Mouse (Mus musculus): ENCODE results near the gene Traf1. TPM values are rescaled to one million over a fixed set of nuclear protein-coding genes. Genes with fewer than 3 reads are reported as not detected.

The Traf1 gene
- polyA plus RNA-seq, 1 experiment, result 2.0 TPM

GRCm38 (mm10) chr2:34906861-34907604, 54.5 kb downstream of the Traf1 start:
- Histone ChIP-seq H3K4me1 (ENCODE audit: control insufficient read depth, insufficient read depth, low read length) (no peaks in the 10 kb centered on the region), H3K4me3 (ENCODE audit: insufficient read depth, low read length) (no peak overlapping the region), H3K27ac (ENCODE audit: insufficient read depth, low read length) (no peak overlapping the region)
- no peak for TF ChIP-seq POLR2A (IDR thresholded peaks at IDR 0.05; ENCODE audit: low read depth, low read length)

DNA sequence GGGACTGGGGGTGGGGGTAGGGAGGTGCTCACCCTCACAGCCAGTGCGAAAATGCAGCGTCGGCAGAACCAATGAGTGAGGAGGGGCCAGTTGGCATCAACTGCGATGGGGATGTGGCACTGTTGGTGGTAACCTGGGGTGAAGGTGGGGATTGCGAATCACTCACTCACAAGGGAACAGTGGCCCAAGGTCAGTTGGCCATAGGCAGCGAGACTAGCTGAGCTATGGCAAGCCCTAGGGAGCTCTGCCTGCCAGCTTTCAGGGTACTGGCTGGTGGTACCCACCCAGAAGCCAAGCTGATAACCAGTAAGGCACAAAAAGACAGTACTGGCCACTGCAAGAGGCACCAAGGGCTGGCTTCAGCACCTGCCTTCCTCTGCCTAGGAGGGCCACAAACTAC, 55.1 kb downstream of the Traf1 start:
- no peak for TF ChIP-seq POLR2A (IDR thresholded peaks at IDR 0.05; ENCODE audit: low read depth, low read length)
- Histone ChIP-seq H3K4me1 (ENCODE audit: control insufficient read depth, insufficient read depth, low read length) (no peaks in the 10 kb centered on the region), H3K27ac (ENCODE audit: insufficient read depth, low read length) (no peak overlapping the region), H3K4me3 (ENCODE audit: insufficient read depth, low read length) (no peak overlapping the region)

GRCm38 (mm10) chr2:34904849-34905542, 56.6 kb downstream of the Traf1 start:
- TF ChIP-seq POLR2A (IDR thresholded peaks at IDR 0.05; ENCODE audit: low read depth, low read length) (peak; percentile 66), CTCF (IDR thresholded peaks at IDR 0.05; ENCODE audit: borderline replicate concordance, insufficient read depth, low read length) (no peak)
- H3K27ac ChIP-seq (ENCODE audit: insufficient read depth, low read length), result no peak overlapping the region
- H3K4me3 ChIP-seq (ENCODE audit: insufficient read depth, low read length), result no peak overlapping the region
- no peaks in the 10 kb centered on the region for H3K4me1 ChIP-seq (ENCODE audit: control insufficient read depth, insufficient read depth, low read length)

GRCm38 (mm10) chr2:34903652-34904405, 57.7 kb downstream of the Traf1 start:
- Histone ChIP-seq H3K27ac (ENCODE audit: insufficient read depth, low read length) (no peak overlapping the region; the same call in 1 of the 2 replicates), H3K4me3 (ENCODE audit: insufficient read depth, low read length) (no peak overlapping the region), H3K4me1 (ENCODE audit: control insufficient read depth, insufficient read depth, low read length) (no peaks in the 10 kb centered on the region)
- TF ChIP-seq CTCF (IDR thresholded peaks at IDR 0.05; ENCODE audit: borderline replicate concordance, insufficient read depth, low read length), result no peak
- no peak for TF ChIP-seq POLR2A (IDR thresholded peaks at IDR 0.05; ENCODE audit: low read depth, low read length)

GRCm38 (mm10) chr2:34903191-34903590, 58.4 kb downstream of the Traf1 start:
- TF ChIP-seq CTCF (IDR thresholded peaks at IDR 0.05; ENCODE audit: borderline replicate concordance, insufficient read depth, low read length), result no peak
- TF ChIP-seq POLR2A (IDR thresholded peaks at IDR 0.05; ENCODE audit: low read depth, low read length), result no peak
- no peak overlapping the region for H3K4me3 ChIP-seq (ENCODE audit: insufficient read depth, low read length)
- H3K27ac ChIP-seq (ENCODE audit: insufficient read depth, low read length), result no peak overlapping the region

DNA sequence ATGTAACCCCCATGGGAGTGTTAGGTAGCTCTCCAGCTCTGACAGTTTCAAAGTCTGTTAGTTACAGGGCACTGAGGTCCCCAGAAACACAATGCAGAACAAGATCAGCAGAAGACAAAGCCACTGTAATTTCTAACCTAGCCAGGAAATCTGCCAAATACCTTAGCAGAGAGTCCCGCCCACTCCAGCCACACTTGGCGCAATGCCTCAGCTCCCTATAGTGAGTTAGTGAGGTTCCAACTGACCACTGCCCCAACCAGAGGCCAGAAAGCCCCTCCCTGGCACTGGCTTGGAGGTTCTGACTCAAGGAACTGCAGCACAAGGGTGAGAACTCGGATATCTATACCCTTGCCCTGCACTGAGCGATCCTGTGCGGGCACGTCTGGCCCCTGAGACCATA, 58.8 kb downstream of the Traf1 start:
- no peak overlapping the region for H3K4me3 ChIP-seq (ENCODE audit: insufficient read depth, low read length)
- no peaks in the 10 kb centered on the region for H3K4me1 ChIP-seq (ENCODE audit: control insufficient read depth, insufficient read depth, low read length)
- no peak for TF ChIP-seq POLR2A (IDR thresholded peaks at IDR 0.05; ENCODE audit: low read depth, low read length)
- no peak for TF ChIP-seq CTCF (IDR thresholded peaks at IDR 0.05; ENCODE audit: borderline replicate concordance, insufficient read depth, low read length)
- H3K27ac ChIP-seq (ENCODE audit: insufficient read depth, low read length), result no peak overlapping the region

More at GRCm38 (mm10) chr2:34903191-34903590, 58.4 kb downstream of the Traf1 start:
- H3K4me1 ChIP-seq (ENCODE audit: control insufficient read depth, insufficient read depth, low read length), result no peaks in the 10 kb centered on the region

DNA sequence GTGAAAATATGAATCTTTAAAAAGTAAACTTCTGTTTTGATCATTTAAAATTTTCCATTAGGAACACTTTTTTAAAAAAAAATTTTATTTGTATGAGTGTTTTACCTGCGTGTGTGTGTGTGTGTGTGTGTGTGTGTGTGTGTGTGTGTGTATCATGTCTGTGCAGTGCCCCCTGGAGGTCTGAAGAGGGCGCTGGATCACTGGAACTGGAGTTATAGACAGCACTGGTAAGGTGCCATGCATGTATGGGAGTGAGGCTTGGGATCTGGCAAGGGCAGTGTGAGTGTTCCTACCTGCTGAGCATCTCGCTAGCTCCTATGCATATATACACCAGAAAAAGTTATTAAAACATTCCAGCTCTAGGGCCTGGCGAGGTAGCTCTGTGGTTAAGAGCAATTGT, 59.8 kb downstream of the Traf1 start:
- H3K4me3 ChIP-seq (ENCODE audit: insufficient read depth, low read length), result no peak overlapping the region
- H3K27ac ChIP-seq (ENCODE audit: insufficient read depth, low read length), result no peak overlapping the region
- no peaks in the 10 kb centered on the region for H3K4me1 ChIP-seq (ENCODE audit: control insufficient read depth, insufficient read depth, low read length)
- TF ChIP-seq CTCF (IDR thresholded peaks at IDR 0.05; ENCODE audit: borderline replicate concordance, insufficient read depth, low read length), result no peak
- TF ChIP-seq POLR2A (IDR thresholded peaks at IDR 0.05; ENCODE audit: low read depth, low read length), result no peak

DNA sequence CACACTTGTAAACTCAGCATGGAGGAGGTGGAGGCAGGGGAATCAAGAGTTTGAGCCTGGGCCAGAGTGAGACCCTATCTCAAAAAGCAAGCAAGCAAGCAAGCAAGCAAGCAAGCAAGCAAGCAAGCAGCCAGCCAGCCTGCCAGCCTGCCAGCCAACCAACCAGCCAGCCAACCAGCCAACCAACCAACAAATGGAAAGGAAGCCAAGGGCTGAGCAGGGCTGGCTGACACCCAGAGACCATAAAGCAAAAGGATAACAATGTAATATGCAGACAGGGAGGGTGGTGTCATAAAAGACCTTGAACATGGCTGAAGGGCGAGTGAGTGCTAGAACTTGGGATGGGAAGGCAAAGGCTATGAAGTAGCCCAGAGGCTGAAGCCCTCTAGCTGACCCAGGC, 61.2 kb downstream of the Traf1 start:
- TF ChIP-seq CTCF (IDR thresholded peaks at IDR 0.05; ENCODE audit: borderline replicate concordance, insufficient read depth, low read length), result no peak
- TF ChIP-seq POLR2A (IDR thresholded peaks at IDR 0.05; ENCODE audit: low read depth, low read length), result no peak
- no peak overlapping the region for H3K4me3 ChIP-seq (ENCODE audit: insufficient read depth, low read length)
- H3K27ac ChIP-seq (ENCODE audit: insufficient read depth, low read length), result no peak overlapping the region
- no peaks in the 10 kb centered on the region for H3K4me1 ChIP-seq (ENCODE audit: control insufficient read depth, insufficient read depth, low read length)

- H3K27ac ChIP-seq (ENCODE audit: insufficient read depth, low read length), result no peak overlapping the region
- TF ChIP-seq CTCF (IDR thresholded peaks at IDR 0.05; ENCODE audit: borderline replicate concordance, insufficient read depth, low read length) (no peak), POLR2A (IDR thresholded peaks at IDR 0.05; ENCODE audit: low read depth, low read length) (no peak)
- no peak overlapping the region for H3K4me3 ChIP-seq (ENCODE audit: insufficient read depth, low read length)
- H3K4me1 ChIP-seq (ENCODE audit: control insufficient read depth, insufficient read depth, low read length), result no peaks in the 10 kb centered on the region
Observed at GRCm38 (mm10) chr2:34899682-34900081, 61.9 kb downstream of the Traf1 start.

DNA sequence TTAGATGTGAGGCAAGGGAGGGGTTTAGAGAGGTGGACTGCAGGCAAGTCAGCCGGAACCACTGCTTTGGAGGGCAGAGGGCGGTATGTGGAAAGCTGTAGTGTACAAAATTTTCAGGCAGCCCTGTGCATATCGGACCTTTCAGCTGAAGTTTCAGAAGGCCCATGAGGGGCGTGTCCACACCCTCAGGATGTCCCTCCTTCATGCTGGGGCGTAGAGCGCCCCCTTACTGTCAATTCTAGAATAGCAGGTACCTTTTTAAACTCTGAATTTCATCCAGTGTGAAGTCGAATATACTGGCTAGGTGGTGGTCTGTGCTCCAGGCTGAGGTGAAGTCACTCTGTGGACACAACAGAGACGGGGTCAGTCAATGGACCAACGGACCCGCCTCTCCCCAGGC, 63.8 kb downstream of the Traf1 start:
- no peak overlapping the region for H3K27ac ChIP-seq (ENCODE audit: insufficient read depth, low read length)
- TF ChIP-seq CTCF (IDR thresholded peaks at IDR 0.05; ENCODE audit: borderline replicate concordance, insufficient read depth, low read length), result peak; percentile 20; the same call in 1 of the 2 replicates
- no peak for TF ChIP-seq POLR2A (IDR thresholded peaks at IDR 0.05; ENCODE audit: low read depth, low read length)

More for the DNA sequence above, 63.8 kb downstream of the Traf1 start:
- H3K4me3 ChIP-seq (ENCODE audit: insufficient read depth, low read length), result no peak overlapping the region
- no peaks in the 10 kb centered on the region for H3K4me1 ChIP-seq (ENCODE audit: control insufficient read depth, insufficient read depth, low read length)
